ENCODE assay signal across 8 mouse cellular contexts in genomic region chr17:29251608-29252390, GRCm38 (mm10). TPM values are rescaled to one million over a fixed set of nuclear protein-coding genes. Genes with fewer than 3 reads are reported as not detected.
A peak's percentile ranks its signal among the peaks of the same experiment; 100 is the strongest.
DNase-seq lines count a peak whose midpoint lies in the region; ATAC-seq lines count a peak whose summit lies in the region.
"Had no signal": no experiment of that assay in that cellular context is flagged by ENCODE, and none has a peak within 500 bp of the region (broad histone marks: within the 10 kb centered on the region; RNA-seq: fewer than 3 reads in every experiment).

No protein-coding gene starts in this region.

- peak; percentile 28 to 73 for DNase-seq in urinary bladder, postnatal 36 days (ENCODE audit: low spot score in 2 of 2)
- no peak for DNase-seq in urinary bladder, postnatal 10 days (ENCODE audit: low spot score)
- peak; percentile 81 to 86 for DNase-seq in heart, adult 18-20 months
- DNase-seq in ovary, postnatal 36 days (ENCODE audit: low spot score), result peak; percentile 82

- ATAC-seq in kidney, embryonic 16.5 days (ENCODE audit: low FRiP score, low TSS enrichment), result no peak
- no peak for ATAC-seq in megakaryocyte progenitor cell, adult 5-6 weeks (replicated peaks; ENCODE audit: poor library complexity)
- ATAC-seq in megakaryocyte, adult 5-6 weeks (ENCODE audit: poor library complexity, severe bottlenecking), result no peak

- peaks cover 34% of the 10 kb centered on the region for H3K36me3 ChIP-seq in kidney, embryonic 16.5 days (ENCODE audit: insufficient read depth, low read length)

- WGBS in kidney, embryonic 16.5 days, result 78% methylated on average over 15 of the region's 15 CpGs

- H3K4me1 ChIP-seq in kidney, embryonic 16.5 days (ENCODE audit: insufficient read depth, low read length), result peaks cover 23% of the 10 kb centered on the region

- H3K4me2 ChIP-seq in kidney, embryonic 16.5 days (replicated peaks; ENCODE audit: low read depth, low read length), result no peak overlapping the region
- H3K4me2 ChIP-seq: stomach, embryonic 15.5 days had no signal

- H3K4me3 ChIP-seq in kidney, embryonic 16.5 days (ENCODE audit: low read length), result no peak overlapping the region
- H3K4me3 ChIP-seq: stomach, embryonic 15.5 days had no signal

- H3K27me3 ChIP-seq in kidney, embryonic 16.5 days (ENCODE audit: insufficient read depth, low read length), result no peaks in the 10 kb centered on the region
- H3K27me3 ChIP-seq: stomach, embryonic 15.5 days had no signal

- no peak overlapping the region for H3K9ac ChIP-seq in kidney, embryonic 16.5 days (replicated peaks; ENCODE audit: low read length)
- H3K9ac ChIP-seq: stomach, embryonic 15.5 days had no signal

- H3K9me3 ChIP-seq in kidney, embryonic 16.5 days (ENCODE audit: low read length), result no peaks in the 10 kb centered on the region
- H3K9me3 ChIP-seq: stomach, embryonic 15.5 days had no signal

- H3K27ac ChIP-seq in kidney, embryonic 16.5 days (ENCODE audit: low read length), result peak overlapping the region; percentile 65
- H3K27ac ChIP-seq: stomach, embryonic 15.5 days had no signal

RNA-seq across cellular contexts. Expression of gene Ppil1, which starts 12.2 kb away (rescaled TPM):
- total RNA-seq in heart, adult 18-20 months (2021), result 10 to 100 TPM; 34.9 to 36.5 TPM
- 167 and 186 TPM in 2 replicates for polyA plus RNA-seq in kidney, embryonic 16.5 days (2015; fragmentation: Nextera tagmentation; extraction: Ambion mirVana)
- total RNA-seq in megakaryocyte progenitor cell, adult 5-6 weeks (2015), result 67.3 and 73.9 TPM in 2 replicates
- 82.0 and 103 TPM in 2 replicates for total RNA-seq in megakaryocyte progenitor cell, adult 5-6 weeks (2017)
- total RNA-seq in megakaryocyte, adult 5-6 weeks (2015), result 37.5 and 39.4 TPM in 2 replicates
- total RNA-seq in megakaryocyte, adult 5-6 weeks (2017), result 53.6 and 57.3 TPM in 2 replicates

RNA-seq across cellular contexts. Expression of gene Cpne5, which starts 13.8 kb away (rescaled TPM):
- total RNA-seq in heart, adult 18-20 months (2021), result 1 to 10 TPM; 3.9 to 5.0 TPM
- polyA plus RNA-seq in kidney, embryonic 16.5 days (2015; fragmentation: Nextera tagmentation; extraction: Ambion mirVana), result 8.2 and 10.0 TPM in 2 replicates
- 0.64 and 0.90 TPM in 2 replicates for total RNA-seq in megakaryocyte progenitor cell, adult 5-6 weeks (2015)
- 0.96 and 3.5 TPM in 2 replicates for total RNA-seq in megakaryocyte progenitor cell, adult 5-6 weeks (2017)
- total RNA-seq in megakaryocyte, adult 5-6 weeks (2015), result 0.25 TPM in 1 of 2 replicates, not detected in the other
- total RNA-seq in megakaryocyte, adult 5-6 weeks (2017), result not detected in 2 replicates

RNA-seq across cellular contexts. Expression of gene BC004004, which starts 16.8 kb away (rescaled TPM):
- total RNA-seq in heart, adult 18-20 months (2021), result 100 to 1,000 TPM; 297 to 354 TPM
- 85.6 TPM in 2 replicates for polyA plus RNA-seq in kidney, embryonic 16.5 days (2015; fragmentation: Nextera tagmentation; extraction: Ambion mirVana)
- 85.3 and 97.7 TPM in 2 replicates for total RNA-seq in megakaryocyte progenitor cell, adult 5-6 weeks (2015)
- 84.9 and 99.2 TPM in 2 replicates for total RNA-seq in megakaryocyte progenitor cell, adult 5-6 weeks (2017)
- total RNA-seq in megakaryocyte, adult 5-6 weeks (2015), result 65.8 and 70.1 TPM in 2 replicates
- 81.0 and 89.2 TPM in 2 replicates for total RNA-seq in megakaryocyte, adult 5-6 weeks (2017)
